Mouse (Mus musculus): ENCODE results near the gene Gata1. TPM values are rescaled to one million over a fixed set of nuclear protein-coding genes. Genes with fewer than 3 reads are reported as not detected.

The Gata1 gene
- polyA plus RNA-seq, 1 experiment from 2014 or later: 4.1 TPM

- DNase-seq (ENCODE audit: low spot score): no peak
- H3K9me3 ChIP-seq (replicated peaks): no peaks in the 10 kb centered on the region
- no peak overlapping the region for H3K4me3 ChIP-seq
- H3K27me3 ChIP-seq (ENCODE audit: low read depth, poor library complexity, severe bottlenecking): no peaks in the 10 kb centered on the region
- H3K27ac ChIP-seq: no peak overlapping the region
- WGBS: 84% methylated on average over 3 of the region's 3 CpGs
- no peaks in the 10 kb centered on the region for H3K36me3 ChIP-seq
- peaks cover 7% of the 10 kb centered on the region; the same call in 1 of the 2 replicates for H3K4me1 ChIP-seq
These were observed 22.8 kb upstream of the Gata1 start for GRCm38 (mm10) chrX:8000546-8001192.

DNA sequence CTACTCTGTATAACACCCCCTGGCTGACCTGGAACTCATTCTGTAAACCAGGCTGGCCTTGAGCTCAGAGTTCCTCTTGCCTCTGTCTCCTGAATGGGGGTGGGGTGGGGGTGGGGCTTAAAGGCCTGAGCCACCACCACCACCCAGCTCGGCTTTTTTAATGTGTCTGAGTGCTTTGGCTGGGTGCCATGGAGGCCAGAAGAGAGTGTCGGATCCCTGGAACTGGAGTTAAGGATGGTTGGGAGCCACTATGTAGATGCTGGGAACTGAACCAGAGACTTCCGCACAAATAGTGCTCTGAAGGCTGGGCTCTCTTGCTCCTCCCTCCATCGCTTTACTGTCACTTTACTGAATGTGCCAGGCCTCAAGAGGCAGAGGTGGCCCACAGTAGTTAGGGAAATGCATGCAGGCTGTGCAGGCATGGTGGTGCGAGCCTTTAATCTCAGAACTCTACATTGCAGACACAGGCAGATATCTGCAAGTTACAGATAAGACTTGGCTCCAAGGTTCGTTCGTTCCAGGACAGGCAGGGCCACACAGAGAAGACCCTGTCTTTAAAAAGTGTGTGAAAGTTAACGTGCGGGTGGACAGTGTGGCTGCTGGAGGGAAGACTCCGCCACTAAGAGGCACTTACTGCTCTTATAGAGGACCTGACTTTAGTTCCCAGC is 15.3 kb upstream of the Gata1 start:
- no peaks in the 10 kb centered on the region for H3K9me3 ChIP-seq (replicated peaks)
- no peaks in the 10 kb centered on the region for H3K4me1 ChIP-seq
- no peak overlapping the region for H3K27ac ChIP-seq
- no peak for DNase-seq (ENCODE audit: low spot score)
- no peaks in the 10 kb centered on the region for H3K36me3 ChIP-seq
- H3K4me3 ChIP-seq: no peak overlapping the region
- no peaks in the 10 kb centered on the region for H3K27me3 ChIP-seq (ENCODE audit: low read depth, poor library complexity, severe bottlenecking)
- WGBS: 69% methylated on average over 10 of the region's 10 CpGs

DNA sequence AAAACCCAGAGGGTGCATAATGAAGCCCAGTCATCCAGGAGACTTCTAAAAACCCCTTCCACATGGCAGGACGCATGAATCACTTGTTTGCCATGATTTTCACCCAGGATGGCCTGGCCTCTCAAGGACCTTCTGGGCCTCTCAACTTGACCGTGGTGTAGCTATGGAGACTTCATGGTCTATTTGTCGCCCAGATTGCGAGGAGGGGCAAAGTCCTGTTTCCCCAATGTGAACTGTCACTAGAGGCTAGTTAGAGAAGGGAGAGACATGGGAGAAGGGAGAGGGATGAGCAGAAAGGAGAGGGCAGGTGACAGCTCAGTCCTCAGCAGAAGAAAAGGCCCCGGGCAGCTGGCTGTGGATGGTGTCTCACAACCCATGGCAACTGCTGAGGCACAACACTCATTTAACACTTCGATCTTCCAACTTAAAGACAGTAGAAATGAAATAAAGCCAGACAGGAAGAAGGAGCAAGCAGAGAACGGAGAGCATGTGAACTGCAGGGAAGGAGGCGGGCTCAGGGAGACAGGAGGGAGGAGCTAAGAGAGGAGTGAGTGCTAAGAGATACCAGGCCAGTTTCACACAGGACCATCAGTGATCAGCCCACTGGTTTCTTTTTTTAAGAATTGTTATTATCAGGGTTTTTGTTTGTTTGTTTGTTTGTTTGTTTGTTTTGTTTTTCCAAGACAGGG is 14.7 kb upstream of the Gata1 start:
- no peak overlapping the region for H3K27ac ChIP-seq
- H3K9me3 ChIP-seq (replicated peaks): no peaks in the 10 kb centered on the region
- no peaks in the 10 kb centered on the region for H3K4me1 ChIP-seq
- H3K27me3 ChIP-seq (ENCODE audit: low read depth, poor library complexity, severe bottlenecking): no peaks in the 10 kb centered on the region
- DNase-seq (ENCODE audit: low spot score): no peak
- no peak overlapping the region for H3K4me3 ChIP-seq
- WGBS: 62% methylated on average over 8 of the region's 8 CpGs
- no peaks in the 10 kb centered on the region for H3K36me3 ChIP-seq

- 90% methylated on average over 7 of the region's 7 CpGs for WGBS
- no peaks in the 10 kb centered on the region for H3K27me3 ChIP-seq (ENCODE audit: low read depth, poor library complexity, severe bottlenecking)
- no peaks in the 10 kb centered on the region for H3K9me3 ChIP-seq (replicated peaks)
- no peak overlapping the region for H3K4me3 ChIP-seq
- no peak overlapping the region for H3K27ac ChIP-seq
- no peaks in the 10 kb centered on the region for H3K36me3 ChIP-seq
- no peak for DNase-seq (ENCODE audit: low spot score)
- no peaks in the 10 kb centered on the region for H3K4me1 ChIP-seq
These were observed 3.5 kb upstream of the Gata1 start for GRCm38 (mm10) chrX:7981368-7981767.

DNA sequence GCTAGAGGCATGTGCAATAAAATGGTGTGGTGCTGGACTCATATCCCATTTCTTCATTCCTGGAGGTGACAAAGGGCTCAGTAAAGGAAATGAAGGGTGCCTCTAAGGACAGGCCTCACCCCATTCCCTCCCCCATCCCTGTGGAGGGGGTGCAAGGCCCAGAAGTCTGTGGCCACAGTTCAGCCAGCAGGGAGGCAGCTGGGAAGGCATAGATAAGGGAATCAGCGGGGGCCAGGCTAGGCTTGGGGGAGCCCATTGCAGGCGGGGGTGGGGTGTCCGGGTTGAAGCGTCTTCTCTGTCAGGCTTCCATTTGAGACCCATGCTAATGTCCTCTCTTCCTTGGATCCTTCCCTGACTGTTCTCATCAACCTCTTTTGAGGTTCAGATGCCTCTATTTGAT is 6.6 kb downstream of the Gata1 start:
- DNase-seq (ENCODE audit: low spot score): no peak
- H3K27me3 ChIP-seq (ENCODE audit: low read depth, poor library complexity, severe bottlenecking): no peaks in the 10 kb centered on the region
- H3K4me3 ChIP-seq: no peak overlapping the region
- no peak overlapping the region for H3K27ac ChIP-seq
- 63% methylated on average over 4 of the region's 4 CpGs for WGBS
- no peaks in the 10 kb centered on the region for H3K36me3 ChIP-seq
- no peaks in the 10 kb centered on the region for H3K9me3 ChIP-seq (replicated peaks)
- H3K4me1 ChIP-seq: no peaks in the 10 kb centered on the region

GRCm38 (mm10) chrX:7968899-7969298 is 9.0 kb downstream of the Gata1 start:
- H3K27ac ChIP-seq: no peak overlapping the region
- H3K4me3 ChIP-seq: no peak overlapping the region
- WGBS: 87% methylated on average over 3 of the region's 3 CpGs
- DNase-seq (ENCODE audit: low spot score): no peak
- H3K36me3 ChIP-seq: no peaks in the 10 kb centered on the region
- no peaks in the 10 kb centered on the region for H3K27me3 ChIP-seq (ENCODE audit: low read depth, poor library complexity, severe bottlenecking)
- H3K4me1 ChIP-seq: no peaks in the 10 kb centered on the region
- no peaks in the 10 kb centered on the region for H3K9me3 ChIP-seq (replicated peaks)

- 89% methylated on average over 8 of the region's 8 CpGs for WGBS
- Histone ChIP-seq H3K4me1 (no peaks in the 10 kb centered on the region), H3K9me3 (replicated peaks) (no peaks in the 10 kb centered on the region), H3K36me3 (no peaks in the 10 kb centered on the region), H3K27me3 (ENCODE audit: low read depth, poor library complexity, severe bottlenecking) (no peaks in the 10 kb centered on the region), H3K27ac (no peak overlapping the region), H3K4me3 (no peak overlapping the region)
- DNase-seq (ENCODE audit: low spot score): no peak
These were observed 9.6 kb downstream of the Gata1 start for GRCm38 (mm10) chrX:7968226-7968625.

DNA sequence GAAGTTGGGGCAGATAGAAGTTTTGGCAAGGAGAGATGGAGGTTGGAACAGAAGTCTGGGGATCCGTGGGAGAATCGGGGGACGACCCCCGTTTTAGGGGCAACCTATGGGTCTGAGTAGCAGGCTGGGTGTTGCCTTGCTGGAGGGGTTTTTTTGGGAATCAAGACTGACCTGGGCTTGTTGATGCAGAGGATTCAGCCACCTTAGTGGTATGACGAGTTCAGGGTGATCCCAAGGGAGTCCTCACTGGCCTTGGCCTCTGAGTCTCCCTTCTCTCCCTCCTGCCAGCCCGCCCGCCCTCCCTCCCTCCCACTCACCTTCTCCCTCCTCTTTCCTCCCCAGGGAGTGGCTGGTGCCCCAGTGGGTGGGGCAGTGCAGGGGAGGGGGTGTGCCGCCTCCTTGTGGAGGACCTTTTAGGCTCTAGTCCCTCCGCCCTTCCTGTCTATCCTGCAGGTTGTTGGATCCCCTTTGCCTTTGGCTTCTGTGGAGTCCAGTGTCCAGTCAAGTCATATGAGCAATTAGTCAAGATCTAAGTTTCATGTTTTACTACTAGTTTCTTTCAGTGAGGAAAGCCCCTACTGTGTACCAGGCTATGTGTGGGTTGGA is 10.2 kb downstream of the Gata1 start:
- H3K27me3 ChIP-seq (ENCODE audit: low read depth, poor library complexity, severe bottlenecking): no peaks in the 10 kb centered on the region
- 75% methylated on average over 7 of the region's 9 CpGs for WGBS
- H3K9me3 ChIP-seq (replicated peaks): no peaks in the 10 kb centered on the region
- no peak overlapping the region for H3K4me3 ChIP-seq
- no peak for DNase-seq (ENCODE audit: low spot score)
- no peak overlapping the region for H3K27ac ChIP-seq
- no peaks in the 10 kb centered on the region for H3K4me1 ChIP-seq
- H3K36me3 ChIP-seq: no peaks in the 10 kb centered on the region

DNA sequence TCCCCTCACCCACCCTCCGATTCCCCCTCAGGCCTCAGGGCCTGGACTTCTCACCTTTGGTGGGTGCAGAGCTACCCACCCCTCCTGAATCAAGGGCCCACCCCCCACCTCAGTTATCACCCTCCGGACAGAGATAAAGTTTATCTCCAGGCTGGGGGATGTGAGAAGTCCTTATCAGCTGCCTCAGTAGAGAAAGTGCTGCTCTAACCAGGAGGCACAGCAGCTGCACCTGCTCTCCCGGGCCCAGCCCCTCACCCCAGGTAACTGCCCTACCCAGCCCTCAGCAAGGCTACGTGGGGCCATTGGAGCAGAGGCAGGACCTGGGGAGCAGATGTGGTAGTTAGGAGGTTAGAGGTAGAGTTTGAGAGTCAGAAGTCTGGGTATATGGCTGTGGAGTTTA is 11.7 kb downstream of the Gata1 start:
- no peaks in the 10 kb centered on the region for H3K9me3 ChIP-seq (replicated peaks)
- no peak overlapping the region for H3K27ac ChIP-seq
- H3K27me3 ChIP-seq (ENCODE audit: low read depth, poor library complexity, severe bottlenecking): no peaks in the 10 kb centered on the region
- H3K4me1 ChIP-seq: no peaks in the 10 kb centered on the region
- H3K36me3 ChIP-seq: no peaks in the 10 kb centered on the region
- 76% methylated on average over 4 of the region's 4 CpGs for WGBS
- no peak for DNase-seq (ENCODE audit: low spot score)
- H3K4me3 ChIP-seq: no peak overlapping the region

- no peaks in the 10 kb centered on the region for H3K9me3 ChIP-seq (replicated peaks)
- H3K4me1 ChIP-seq: no peaks in the 10 kb centered on the region
- H3K27ac ChIP-seq: no peak overlapping the region
- 77% methylated on average over 7 of the region's 7 CpGs for WGBS
- no peak for DNase-seq (ENCODE audit: low spot score)
- no peaks in the 10 kb centered on the region for H3K36me3 ChIP-seq
- H3K27me3 ChIP-seq (ENCODE audit: low read depth, poor library complexity, severe bottlenecking): no peaks in the 10 kb centered on the region
- no peak overlapping the region for H3K4me3 ChIP-seq
These were observed 13.8 kb downstream of the Gata1 start for GRCm38 (mm10) chrX:7963829-7964626.

DNA sequence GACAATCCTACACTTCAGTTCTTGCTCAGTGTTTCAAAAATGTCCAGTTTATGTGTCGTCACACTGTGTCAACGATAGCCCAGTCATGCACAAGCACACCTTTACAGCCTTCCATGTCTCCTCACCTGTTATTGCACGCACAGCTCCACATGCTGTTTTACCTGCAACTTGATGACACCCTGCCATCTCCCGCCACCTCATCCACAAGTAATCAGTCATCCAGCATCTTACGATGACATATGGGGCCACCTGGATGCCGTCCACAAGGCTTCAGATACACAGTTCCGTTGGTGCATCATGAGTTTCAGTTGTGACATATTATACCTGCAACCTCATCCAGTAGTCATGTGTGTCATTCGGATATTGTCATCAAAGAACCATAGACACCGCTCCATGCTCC is 19.0 kb downstream of the Gata1 start:
- Histone ChIP-seq H3K4me1 (no peaks in the 10 kb centered on the region), H3K27ac (no peak overlapping the region), H3K36me3 (no peaks in the 10 kb centered on the region), H3K9me3 (replicated peaks) (no peaks in the 10 kb centered on the region), H3K4me3 (no peak overlapping the region), H3K27me3 (ENCODE audit: low read depth, poor library complexity, severe bottlenecking) (no peaks in the 10 kb centered on the region)
- 92% methylated on average over 9 of the region's 9 CpGs for WGBS
- no peak for DNase-seq (ENCODE audit: low spot score)

GRCm38 (mm10) chrX:7950091-7950490 is 27.8 kb downstream of the Gata1 start:
- Histone ChIP-seq H3K27ac (no peak overlapping the region), H3K27me3 (ENCODE audit: low read depth, poor library complexity, severe bottlenecking) (no peaks in the 10 kb centered on the region), H3K9me3 (replicated peaks) (no peaks in the 10 kb centered on the region), H3K4me3 (no peak overlapping the region), H3K4me1 (no peaks in the 10 kb centered on the region), H3K36me3 (no peaks in the 10 kb centered on the region)
- no peak for DNase-seq (ENCODE audit: low spot score)
- WGBS: 96% methylated on average over 7 of the region's 7 CpGs

All from limb, embryonic 10.5 days (tissue).